Mouse (Mus musculus) lung, postnatal 0 days (tissue): ENCODE results near the gene Vash2.

Experiments
- CTCF ChIP-seq: IDR thresholded peaks from 2 replicates; pipeline ENCODE4 v1.5.1; 2016; ENCODE audit warnings: antibody characterized with exemption, mild to moderate bottlenecking
- EP300 ChIP-seq: IDR thresholded peaks from 2 replicates; pipeline ENCODE4 v1.6.1; 2016; ENCODE audit warnings: antibody characterized with exemption, mild to moderate bottlenecking, control low read depth

GRCm38 (mm10) chr1:190898186-190898585, 80.9 kb downstream of the Vash2 start:
- no peak for TF ChIP-seq CTCF
- TF ChIP-seq EP300 = no peak
